Mouse (Mus musculus) right cerebral cortex, postnatal 25 days (tissue): ENCODE data around the gene Trim43c.
"Not testable (repeated sequence)": the region's sequence is repeated elsewhere in the genome, so short reads cannot be mapped to it uniquely, and the experiment has no call there.

Experiments used
- DNase-seq: peaks from one replicate; pipeline ENCODE4 v3.0.0; 2022

The Trim43c gene

GRCm38 (mm10) chr9:88838864-88839263, at the start of gene Trim43c:
Gene Trim43c (plus strand): TSS chr9:88839164.
- DNase-seq = not testable (repeated sequence)

GRCm38 (mm10) chr9:88853072-88853471, 14.1 kb downstream of the Trim43c start:
- not testable (repeated sequence) for DNase-seq

- DNase-seq = peak; percentile 86
Measured at GRCm38 (mm10) chr9:88858566-88859492, 19.9 kb downstream of the Trim43c start.
